Mouse (Mus musculus): Measurements from ENCODE around the gene Faah. TPM values are rescaled to one million over a fixed set of nuclear protein-coding genes. Genes with fewer than 3 reads are reported as not detected.

Gene Faah
- polyA plus RNA-seq, 1 experiment from 2014 or later, result 4.4 TPM

DNA sequence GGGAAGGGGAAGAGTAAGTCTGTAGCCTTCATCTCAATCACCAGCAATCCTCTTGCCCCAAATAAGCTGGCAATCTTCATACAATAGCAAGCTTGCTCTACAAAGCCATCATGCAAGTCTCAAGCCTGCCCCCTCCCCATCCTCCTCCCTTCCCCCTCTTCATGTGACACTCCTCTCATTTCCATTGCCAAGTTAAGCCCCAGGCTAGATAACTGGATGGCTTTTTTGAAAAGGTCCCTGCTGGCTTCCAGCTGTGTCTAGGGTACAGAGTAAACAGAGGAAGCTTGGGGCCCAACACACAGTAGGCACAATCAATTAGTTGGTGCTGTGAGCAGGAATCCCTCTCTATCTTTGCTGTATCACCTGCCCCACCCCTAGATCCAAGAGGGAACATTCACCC lies 58.2 kb downstream of the Faah start:
- no peak overlapping the region for H3K27ac ChIP-seq
- no peak overlapping the region for H3K4me3 ChIP-seq
- H3K36me3 ChIP-seq, result no peaks in the 10 kb centered on the region
- no peak for DNase-seq (ENCODE audit: low spot score)
- peaks cover 47% of the 10 kb centered on the region for H3K4me1 ChIP-seq (replicated peaks)
- H3K9me3 ChIP-seq, result no peaks in the 10 kb centered on the region
- peaks cover 100% of the 10 kb centered on the region for H3K27me3 ChIP-seq (ENCODE audit: insufficient read depth, poor library complexity, severe bottlenecking)

DNA sequence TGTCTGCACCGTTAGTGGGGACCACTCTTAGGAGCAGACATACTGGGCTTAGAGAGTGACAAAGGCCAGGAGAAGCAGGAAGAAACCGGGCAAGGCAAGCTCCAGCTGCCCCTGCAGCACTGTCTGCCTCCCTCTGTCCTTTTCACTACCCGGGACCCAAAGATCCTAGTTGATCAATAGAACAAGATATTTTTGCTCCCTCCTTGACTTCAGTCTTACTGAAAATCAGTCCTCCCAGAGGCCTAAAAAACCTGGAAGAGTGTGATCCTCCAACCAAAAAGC lies 62.3 kb downstream of the Faah start:
- H3K4me3 ChIP-seq, result peak overlapping the region; percentile 45
- H3K4me1 ChIP-seq (replicated peaks), result peaks cover 33% of the 10 kb centered on the region
- WGBS, result 4% methylated on average over 3 of the region's 3 CpGs
- no peaks in the 10 kb centered on the region for H3K36me3 ChIP-seq
- peaks cover 100% of the 10 kb centered on the region for H3K27me3 ChIP-seq (ENCODE audit: insufficient read depth, poor library complexity, severe bottlenecking)
- peak overlapping the region; percentile 73 for H3K27ac ChIP-seq
- no peaks in the 10 kb centered on the region for H3K9me3 ChIP-seq
- DNase-seq (ENCODE audit: low spot score), result no peak

DNA sequence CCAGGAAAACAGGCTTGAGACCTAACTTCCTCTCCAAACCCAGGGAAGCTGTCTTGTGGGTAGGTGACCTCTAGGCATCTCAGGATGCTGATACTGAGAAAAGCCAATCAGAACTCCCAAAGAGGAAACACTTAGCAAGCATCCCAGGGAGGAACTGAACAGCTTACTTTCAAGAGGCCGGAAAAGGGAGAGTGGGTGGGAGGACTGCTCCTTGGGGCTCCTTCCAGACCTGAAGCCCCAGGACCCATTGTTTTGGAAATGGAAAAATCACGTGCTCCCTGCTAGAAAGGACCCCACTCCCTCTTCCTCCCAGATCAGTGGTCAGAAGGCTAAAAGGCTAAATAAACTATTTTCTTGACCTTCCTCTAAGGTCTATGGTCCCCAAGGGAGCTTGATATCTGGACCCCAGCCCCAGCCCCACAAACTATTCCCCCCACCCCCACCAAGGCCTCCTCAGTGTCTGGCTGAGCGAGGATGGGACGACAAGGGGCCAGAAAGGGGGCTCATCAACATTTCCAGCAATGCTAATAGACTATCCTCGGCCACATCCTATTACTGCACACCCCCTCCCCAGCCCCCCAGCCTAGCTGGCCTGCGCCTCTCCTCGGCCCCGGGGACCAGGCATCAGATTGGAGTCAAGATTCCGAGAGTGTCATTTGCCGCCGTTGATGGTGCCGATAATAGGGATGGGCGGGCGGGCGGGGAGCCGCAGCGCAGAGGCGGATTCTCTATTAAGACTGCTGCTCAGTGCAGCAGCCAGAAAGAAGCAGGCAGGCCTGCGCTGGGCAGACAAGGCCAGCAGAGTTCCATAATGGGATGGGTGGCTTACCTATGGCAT lies 62.9 kb downstream of the Faah start:
- Histone ChIP-seq H3K27me3 (ENCODE audit: insufficient read depth, poor library complexity, severe bottlenecking) (peaks cover 100% of the 10 kb centered on the region), H3K36me3 (no peaks in the 10 kb centered on the region), H3K4me1 (replicated peaks) (peaks cover 35% of the 10 kb centered on the region), H3K27ac (peak overlapping the region; percentile 73), H3K4me3 (peak overlapping the region; percentile 45), H3K9me3 (no peaks in the 10 kb centered on the region)
- WGBS, result 1% methylated on average over 19 of the region's 19 CpGs
- DNase-seq (ENCODE audit: low spot score), result no peak

DNA sequence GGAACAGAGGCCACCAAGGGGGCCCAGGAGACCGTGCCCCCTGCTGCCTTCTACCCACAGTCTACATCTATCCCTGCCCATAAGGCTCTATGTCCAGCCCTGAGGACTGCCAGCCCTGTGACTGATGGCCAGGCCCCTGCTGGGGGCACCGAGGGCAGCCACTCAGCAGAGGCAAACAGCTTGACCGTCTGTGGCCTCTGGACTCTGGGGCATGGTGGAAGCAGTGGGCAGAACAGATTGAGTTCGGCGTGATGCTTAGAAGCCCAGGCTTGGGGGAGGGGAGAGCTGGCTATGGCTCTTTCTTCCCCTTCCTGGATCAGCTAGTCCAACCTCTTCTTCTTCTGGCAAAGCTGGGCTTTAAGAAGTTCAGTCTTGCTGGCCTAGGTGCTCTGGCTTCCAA lies 64.2 kb downstream of the Faah start:
- H3K9me3 ChIP-seq, result no peaks in the 10 kb centered on the region
- no peak overlapping the region for H3K4me3 ChIP-seq

DNA sequence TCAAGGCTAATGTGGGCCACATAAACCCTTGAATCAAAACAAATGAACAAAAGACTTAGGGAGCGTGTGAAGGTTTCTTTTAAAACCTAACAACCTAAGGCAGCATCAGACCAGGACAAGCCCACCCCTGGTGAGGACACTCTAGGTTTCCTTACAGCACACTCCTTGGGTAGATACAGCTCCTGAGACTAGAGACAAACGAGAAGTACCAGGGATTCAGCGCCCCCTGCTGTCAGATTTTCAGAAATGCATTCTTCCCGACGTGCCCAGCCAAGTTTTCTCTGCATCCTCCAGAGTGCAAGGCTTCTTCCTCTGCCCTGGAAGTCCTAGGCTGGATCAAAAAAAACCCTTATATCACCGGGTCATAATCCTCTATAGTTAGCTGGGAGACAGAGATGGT lies 65.0 kb downstream of the Faah start:
- Histone ChIP-seq H3K9me3 (no peaks in the 10 kb centered on the region), H3K4me3 (no peak overlapping the region), H3K36me3 (no peaks in the 10 kb centered on the region), H3K27me3 (ENCODE audit: insufficient read depth, poor library complexity, severe bottlenecking) (peaks cover 100% of the 10 kb centered on the region), H3K4me1 (replicated peaks) (peaks cover 29% of the 10 kb centered on the region), H3K27ac (no peak overlapping the region)
- 11% methylated on average over 6 of the region's 6 CpGs for WGBS
- peak; percentile 70 for DNase-seq (ENCODE audit: low spot score)

More for the DNA sequence above, 64.2 kb downstream of the Faah start:
- Histone ChIP-seq H3K27ac (no peak overlapping the region), H3K36me3 (no peaks in the 10 kb centered on the region), H3K4me1 (replicated peaks) (peaks cover 29% of the 10 kb centered on the region), H3K27me3 (ENCODE audit: insufficient read depth, poor library complexity, severe bottlenecking) (peaks cover 100% of the 10 kb centered on the region)
- no peak for DNase-seq (ENCODE audit: low spot score)
- WGBS, result 30% methylated on average over 5 of the region's 5 CpGs

DNA sequence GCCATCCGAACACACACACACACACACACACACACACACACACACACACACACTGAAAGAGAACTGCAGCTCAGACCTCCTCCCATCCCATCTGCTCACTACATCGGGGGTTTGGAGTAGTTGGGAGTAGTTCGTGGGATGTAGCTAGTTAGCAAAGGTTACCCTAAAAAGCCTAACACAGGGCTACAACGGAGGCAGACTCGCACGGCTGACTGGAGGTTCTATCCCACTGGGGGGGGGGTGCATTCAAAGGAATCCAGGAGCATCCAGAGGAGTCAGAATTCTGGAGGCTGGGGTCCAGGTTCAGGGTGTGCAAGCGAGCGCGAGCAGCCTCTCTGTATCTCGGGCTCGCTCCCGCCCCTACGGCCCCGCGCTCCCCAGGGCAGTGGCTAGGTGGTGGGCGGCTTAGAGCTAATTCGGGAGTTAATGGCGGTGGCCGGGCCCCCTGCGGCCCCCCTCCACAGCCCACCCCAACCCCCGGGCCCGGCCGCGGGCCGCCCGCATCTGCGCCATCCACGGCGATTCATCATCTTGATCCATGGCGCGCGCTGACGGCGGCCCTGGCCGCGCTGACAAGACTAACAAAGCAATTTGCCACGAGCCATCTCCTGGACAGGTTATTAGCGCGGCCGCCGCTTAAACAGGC lies 73.9 kb downstream of the Faah start:
- Histone ChIP-seq H3K27me3 (ENCODE audit: insufficient read depth, poor library complexity, severe bottlenecking) (peaks cover 100% of the 10 kb centered on the region), H3K4me1 (replicated peaks) (peaks cover 29% of the 10 kb centered on the region), H3K9me3 (no peaks in the 10 kb centered on the region), H3K4me3 (peak overlapping the region; percentile 48), H3K27ac (peak overlapping the region; percentile 56), H3K36me3 (no peaks in the 10 kb centered on the region)
- 1% methylated on average over 41 of the region's 41 CpGs for WGBS
- peak; percentile 48 for DNase-seq (ENCODE audit: low spot score)

DNA sequence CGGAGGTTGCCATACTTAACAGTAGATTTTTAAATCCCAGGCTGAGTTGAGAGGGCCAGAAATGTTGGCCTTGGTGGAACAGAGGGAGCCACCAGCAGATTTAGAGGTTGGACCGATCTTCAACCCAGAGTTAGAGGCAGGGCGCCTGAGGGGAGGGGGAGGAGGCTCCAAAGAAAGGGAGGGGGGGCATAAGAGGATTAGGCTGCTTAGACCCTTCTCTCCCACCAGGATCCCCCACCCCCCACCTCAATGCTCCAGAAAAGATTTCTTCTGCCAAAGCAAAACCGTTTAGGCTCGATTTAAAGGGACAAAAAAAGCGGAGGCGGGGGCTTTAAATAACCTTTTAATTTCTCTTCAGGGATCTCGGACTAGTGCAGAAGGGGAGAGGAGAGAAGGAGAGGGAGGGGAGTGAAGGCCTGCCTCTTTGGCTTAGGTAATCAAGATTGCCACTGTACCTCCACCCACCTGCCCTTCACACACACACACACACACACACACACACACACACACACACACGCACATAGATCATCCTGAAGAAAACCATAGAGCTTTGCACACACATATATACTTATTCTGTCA lies 76.4 kb downstream of the Faah start:
- H3K27ac ChIP-seq, result no peak overlapping the region
- H3K9me3 ChIP-seq, result no peaks in the 10 kb centered on the region
- WGBS, result under 1% methylated on average over 9 of the region's 9 CpGs
- H3K27me3 ChIP-seq (ENCODE audit: insufficient read depth, poor library complexity, severe bottlenecking), result peaks cover 100% of the 10 kb centered on the region
- no peaks in the 10 kb centered on the region for H3K36me3 ChIP-seq
- H3K4me1 ChIP-seq (replicated peaks), result peaks cover 40% of the 10 kb centered on the region
- DNase-seq (ENCODE audit: low spot score), result no peak
- H3K4me3 ChIP-seq, result no peak overlapping the region

DNA sequence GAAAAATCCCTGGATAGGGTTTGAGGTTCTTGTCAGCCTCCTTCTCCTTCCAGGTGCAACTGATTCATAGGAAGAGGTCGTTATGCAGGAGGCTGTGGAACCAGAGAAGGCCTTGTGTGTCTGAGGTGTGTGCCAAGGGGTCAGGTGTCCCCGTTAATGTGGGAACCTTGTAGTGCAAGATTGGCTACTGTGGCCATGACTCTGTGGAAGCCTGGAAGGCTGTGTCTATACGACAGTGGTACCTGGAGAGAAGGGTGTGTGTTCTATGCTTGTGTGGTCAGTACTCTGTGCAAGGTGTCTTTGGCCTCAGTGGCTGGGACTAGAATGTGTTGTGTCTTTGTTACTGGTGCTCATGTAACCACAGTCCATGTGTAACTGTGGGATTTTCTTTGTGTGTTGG lies 77.0 kb downstream of the Faah start:
- 3% methylated on average over 3 of the region's 3 CpGs for WGBS
- Histone ChIP-seq H3K4me1 (replicated peaks) (peaks cover 47% of the 10 kb centered on the region), H3K27me3 (ENCODE audit: insufficient read depth, poor library complexity, severe bottlenecking) (peaks cover 100% of the 10 kb centered on the region), H3K9me3 (no peaks in the 10 kb centered on the region), H3K27ac (no peak overlapping the region), H3K4me3 (no peak overlapping the region), H3K36me3 (no peaks in the 10 kb centered on the region)
- no peak for DNase-seq (ENCODE audit: low spot score)

DNA sequence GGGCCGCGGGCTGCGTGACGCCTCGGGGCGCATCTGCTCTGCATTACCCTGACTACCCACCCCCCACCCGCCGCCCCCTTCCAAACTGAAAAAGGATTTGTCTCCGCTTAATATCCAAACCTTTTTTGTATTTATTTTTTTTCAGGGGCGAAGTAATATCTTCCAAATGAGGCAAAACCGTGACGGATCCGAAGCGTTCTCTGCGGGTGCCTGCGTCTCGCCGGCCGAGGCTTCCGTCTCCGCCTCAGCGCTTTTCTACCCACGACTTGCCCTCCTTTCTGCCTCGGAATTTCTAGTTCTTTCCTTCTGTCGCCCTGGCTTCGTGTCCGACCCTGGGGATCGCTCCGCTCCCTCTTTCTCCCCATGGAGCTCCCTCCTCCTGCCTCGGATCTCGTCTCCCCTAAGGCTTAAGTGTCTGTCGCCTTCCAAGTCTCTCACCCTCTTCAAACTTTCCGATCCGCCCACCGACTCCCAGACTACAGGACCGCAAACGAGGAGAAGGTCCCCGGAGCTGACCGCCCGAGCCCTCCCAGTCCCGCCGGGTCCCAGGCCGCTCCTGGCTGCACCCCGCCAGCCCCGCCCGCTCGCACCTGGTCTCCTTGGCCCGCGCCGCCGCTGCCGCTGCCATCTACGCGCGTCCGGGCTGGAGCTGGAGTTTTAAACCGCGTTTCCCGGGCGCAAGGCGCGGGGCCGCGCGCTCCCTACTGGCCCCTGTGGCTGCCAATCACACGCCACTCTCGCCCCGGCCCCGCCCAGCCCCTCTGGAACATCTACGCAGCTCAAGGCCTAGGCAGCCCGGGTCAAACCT lies 78.2 kb downstream of the Faah start, which contains the start of gene Dmbx1:
Gene Dmbx1 (minus strand): TSS at position 632 of the 808 bp plus-strand sequence.
- H3K36me3 ChIP-seq, result no peaks in the 10 kb centered on the region
- H3K9me3 ChIP-seq, result no peaks in the 10 kb centered on the region
- peaks cover 100% of the 10 kb centered on the region for H3K27me3 ChIP-seq (ENCODE audit: insufficient read depth, poor library complexity, severe bottlenecking)
- WGBS, result under 1% methylated on average over 71 of the region's 71 CpGs
- peak within 1 kb of the TSS; percentile 66 for H3K27ac ChIP-seq
- H3K4me1 ChIP-seq (replicated peaks), result peaks cover 56% of the 10 kb centered on the region
- DNase-seq (ENCODE audit: low spot score), result peak; percentile 82
- peak within 1 kb of the TSS; percentile 61 for H3K4me3 ChIP-seq

DNA sequence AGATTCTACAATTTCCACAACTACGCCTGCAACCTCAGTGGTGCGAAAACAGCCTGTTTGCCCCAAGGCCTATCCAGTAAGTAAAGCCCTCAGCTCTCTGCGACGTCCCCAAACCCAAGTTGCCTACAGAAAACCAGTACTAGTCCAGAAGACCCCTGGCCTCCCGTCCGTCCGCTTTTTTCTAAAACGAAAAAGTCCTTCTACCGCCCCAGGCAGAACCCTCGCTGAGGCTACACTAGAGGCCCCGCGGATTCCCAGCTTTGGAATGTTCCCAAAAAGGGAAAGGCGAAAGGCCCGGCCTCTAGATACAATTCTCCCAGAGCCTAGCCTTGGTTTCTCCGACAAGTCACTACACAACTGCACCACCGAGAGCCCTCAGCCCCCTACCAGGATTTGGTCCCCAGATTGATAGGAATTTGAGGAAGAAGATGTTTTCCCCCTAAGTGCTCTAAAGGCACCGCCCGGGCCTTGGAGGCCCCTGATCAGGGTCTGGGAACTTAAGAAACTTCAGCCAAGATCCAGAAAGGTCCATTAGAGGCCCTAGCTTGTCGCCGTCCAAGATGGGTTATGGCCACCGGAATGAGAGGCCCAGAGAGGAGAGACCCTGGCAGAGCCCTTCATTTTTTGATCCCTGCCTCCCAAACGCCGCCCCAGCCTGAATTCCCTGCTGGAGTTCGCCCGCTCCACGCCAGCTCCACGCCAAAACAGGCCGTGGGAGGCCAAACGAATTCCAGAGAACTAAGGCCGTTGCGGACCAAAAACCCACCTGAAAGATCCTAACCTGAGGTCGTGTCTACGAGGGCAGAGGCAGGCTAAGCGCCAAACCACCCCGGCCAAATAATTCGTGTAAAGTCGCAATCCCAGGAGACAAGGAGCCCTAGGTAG lies 79.2 kb downstream of the Faah start:
- WGBS, result under 1% methylated on average over 37 of the region's 37 CpGs
- H3K36me3 ChIP-seq, result no peaks in the 10 kb centered on the region
- H3K4me1 ChIP-seq (replicated peaks), result peaks cover 47% of the 10 kb centered on the region
- no peaks in the 10 kb centered on the region for H3K9me3 ChIP-seq
- H3K27ac ChIP-seq, result 0 out of 2 replicates have a peak overlapping the region, but pooled peaks have one; percentile 3
- DNase-seq (ENCODE audit: low spot score), result peak; percentile 70
- H3K4me3 ChIP-seq, result peak overlapping the region; percentile 61
- peaks cover 100% of the 10 kb centered on the region for H3K27me3 ChIP-seq (ENCODE audit: insufficient read depth, poor library complexity, severe bottlenecking)

DNA sequence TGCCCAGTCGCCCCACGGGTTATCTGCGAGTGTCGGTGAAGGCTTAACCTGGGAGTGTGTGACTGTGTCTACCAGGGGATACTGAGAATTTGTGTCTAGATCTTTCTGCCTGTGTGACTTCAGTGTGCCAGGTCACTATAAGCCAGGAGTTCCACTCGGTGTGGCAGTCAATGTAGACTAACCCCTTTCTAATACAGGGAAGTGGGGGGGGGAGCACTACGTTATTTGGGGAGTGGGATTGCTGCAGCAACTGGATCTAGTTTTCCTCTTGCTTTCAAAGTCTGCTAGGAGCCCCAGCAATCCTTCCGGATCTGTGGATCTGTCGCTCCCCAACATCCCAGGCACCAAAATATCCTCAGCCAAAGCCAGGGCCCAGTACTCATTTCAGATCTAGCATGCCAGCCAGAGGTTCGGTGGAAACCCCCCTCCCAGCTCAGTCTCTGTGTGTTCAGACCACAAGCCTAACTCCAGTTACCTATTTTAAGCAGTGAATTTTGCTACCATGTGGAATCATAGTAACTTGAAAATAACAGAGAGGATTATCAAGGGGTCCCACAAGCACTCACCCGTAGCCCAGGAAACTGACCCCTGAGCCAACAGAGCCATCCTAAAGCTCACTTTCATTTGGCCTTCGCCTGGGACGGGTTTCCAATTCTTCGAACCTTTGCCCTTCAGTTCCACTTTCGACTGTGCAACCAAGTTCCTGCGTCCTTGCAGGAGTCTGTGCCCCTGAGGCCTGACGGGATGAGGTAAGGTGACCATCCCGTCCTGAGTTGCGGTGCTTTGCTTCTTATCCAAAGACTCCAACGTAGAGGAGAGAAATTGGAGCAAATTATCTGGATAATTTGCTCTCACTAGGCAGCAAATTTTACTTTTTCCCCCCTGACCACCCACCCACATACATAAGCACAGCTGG lies 80.4 kb downstream of the Faah start:
- Histone ChIP-seq H3K9me3 (no peaks in the 10 kb centered on the region), H3K27ac (no peak overlapping the region), H3K27me3 (ENCODE audit: insufficient read depth, poor library complexity, severe bottlenecking) (peaks cover 100% of the 10 kb centered on the region), H3K4me1 (replicated peaks) (peaks cover 44% of the 10 kb centered on the region), H3K4me3 (peak overlapping the region; percentile 36), H3K36me3 (no peaks in the 10 kb centered on the region)
- peak; percentile 49 for DNase-seq (ENCODE audit: low spot score)
- 3% methylated on average over 19 of the region's 19 CpGs for WGBS

Measured in hindbrain, embryonic 10.5 days (tissue).